Mouse (Mus musculus): Measurements from ENCODE around the gene Cd93. TPM values are rescaled to one million over a fixed set of nuclear protein-coding genes. Genes with fewer than 3 reads are reported as not detected.

Cd93 gene
- total RNA-seq, 2 experiments from 2014 or later = 24.7 to 26.9 TPM

DNA sequence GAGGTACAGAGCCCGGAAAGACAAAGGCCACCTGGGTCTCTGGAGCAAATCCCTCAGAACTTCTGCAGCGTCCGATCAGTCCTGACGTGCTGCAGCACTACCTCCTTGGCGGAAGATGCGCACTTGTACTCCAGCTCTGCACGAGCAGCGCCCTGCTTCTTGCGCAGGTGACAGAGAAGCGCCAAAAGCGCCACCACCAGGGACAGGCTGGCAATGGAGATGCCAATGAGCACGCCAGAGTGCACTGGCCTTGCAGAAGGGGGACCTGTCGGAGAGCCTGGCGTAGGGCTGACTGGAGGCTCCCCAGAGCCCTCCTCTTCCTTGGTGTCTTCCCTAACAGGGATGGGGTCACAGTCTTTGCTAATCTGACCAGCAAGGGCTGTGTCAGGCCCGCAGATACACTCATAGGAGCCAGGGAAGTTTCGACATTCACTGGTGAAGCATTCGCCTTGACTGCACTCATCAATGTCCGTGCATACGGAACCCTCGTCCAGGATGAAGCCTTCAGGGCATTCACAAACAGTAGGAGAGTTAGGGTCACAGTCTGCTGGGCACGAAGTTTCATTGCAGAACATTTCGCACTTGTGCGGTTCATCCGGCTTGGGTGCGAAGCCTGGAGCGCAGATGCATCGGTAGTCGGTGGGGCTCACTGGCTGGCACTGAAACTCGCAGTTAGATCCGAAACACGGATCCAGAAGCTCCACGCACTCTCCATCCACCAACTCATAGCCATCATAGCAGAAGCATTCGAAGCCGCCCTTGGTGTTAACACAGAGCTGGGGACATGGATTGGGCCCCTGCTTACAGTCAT lies 37.0 kb downstream of the Cd93 start:
- intact Hi-C loops (cut with DNase I) = loop anchor here (5.0 to 10.0 kb wide), 3 partner anchors 168 to 284 kb away; no protein-coding TSS in a partner anchor
- no peak for DNase-seq

DNA sequence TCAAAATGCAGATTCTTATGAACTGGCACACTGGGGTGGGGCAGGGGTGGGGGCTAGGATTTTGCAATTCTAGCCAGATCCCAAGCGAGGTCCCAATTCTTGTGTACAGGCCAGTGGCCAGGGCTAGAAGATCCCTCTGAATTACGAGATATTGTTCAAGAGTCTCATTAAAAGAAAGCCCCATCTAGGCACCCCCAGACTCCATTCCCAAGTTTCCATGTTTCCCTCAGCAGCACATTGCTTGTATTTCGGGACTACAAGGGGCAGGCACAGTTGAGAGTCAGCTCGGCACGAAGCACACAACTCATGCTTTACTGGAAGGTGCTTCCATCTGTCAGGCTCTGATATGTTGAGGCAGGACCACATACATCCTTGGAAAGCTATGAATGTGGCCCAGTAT lies 38.5 kb downstream of the Cd93 start:
- intact Hi-C loops (cut with DNase I) = loop anchor here (5.0 to 10.0 kb wide), 3 partner anchors 170 to 283 kb away; no protein-coding TSS in a partner anchor
- DNase-seq = no peak

DNA sequence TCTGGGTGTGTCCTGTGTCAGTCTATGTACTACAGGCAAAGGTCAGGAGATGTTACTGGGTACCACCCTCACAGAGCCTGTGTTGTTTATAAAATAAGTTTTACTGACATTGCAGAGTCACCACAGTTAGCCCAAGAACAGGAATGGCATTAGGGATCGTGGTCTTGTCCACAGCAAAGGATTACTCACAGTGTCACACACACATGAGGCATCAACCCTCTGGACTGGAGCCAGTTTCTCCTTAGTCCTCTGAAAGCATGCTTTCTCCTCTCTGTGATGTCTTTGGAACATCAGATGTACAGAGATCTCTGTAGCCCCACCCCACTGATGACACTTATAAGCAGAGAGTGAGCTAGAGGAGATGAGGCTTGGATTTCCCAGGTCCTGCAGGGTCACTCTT lies 41.1 kb downstream of the Cd93 start:
- no peak for DNase-seq
- intact Hi-C loops (cut with DNase I) = loop anchor here (10.0 kb wide), 2 partner anchors 173 to 253 kb away; no protein-coding TSS in a partner anchor

DNA sequence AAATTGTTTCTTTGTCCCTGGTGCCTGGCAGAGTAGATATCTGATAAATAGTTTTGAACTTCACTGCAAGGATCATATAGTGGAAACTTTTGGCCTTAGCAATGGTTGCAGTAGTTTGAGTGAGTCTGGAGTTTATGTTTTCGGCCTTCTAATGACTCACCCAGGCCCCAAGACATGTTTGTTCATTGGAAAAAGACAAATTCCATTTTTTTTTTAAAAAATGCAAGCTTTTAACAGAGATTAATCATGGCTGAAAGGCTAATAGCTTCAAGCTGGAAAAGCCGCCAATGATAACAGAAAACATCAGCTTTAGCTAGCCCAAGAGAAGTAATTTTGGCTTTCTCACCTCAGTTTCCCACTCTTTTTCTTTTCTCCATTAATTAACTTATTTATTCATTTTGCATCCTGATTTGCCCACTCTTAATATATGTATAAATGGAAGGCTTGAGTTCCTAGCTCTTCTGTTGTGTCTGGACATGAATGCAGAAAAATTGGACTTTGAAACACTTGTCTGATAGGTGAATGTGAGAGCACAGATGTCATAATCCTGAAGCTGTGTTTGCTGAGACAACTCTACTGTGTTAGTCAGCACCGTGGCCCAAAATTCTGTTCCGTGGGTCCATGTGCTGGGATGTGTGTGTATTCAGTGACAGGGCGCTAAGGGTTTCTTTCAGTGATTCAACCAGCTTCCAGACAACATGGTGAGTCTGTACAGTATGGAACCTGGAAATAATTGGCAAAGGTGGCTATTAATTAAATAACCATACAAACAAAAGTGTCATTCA lies 44.3 kb downstream of the Cd93 start:
- no peak for DNase-seq
- intact Hi-C loops (cut with DNase I) = no loop called here

DNA sequence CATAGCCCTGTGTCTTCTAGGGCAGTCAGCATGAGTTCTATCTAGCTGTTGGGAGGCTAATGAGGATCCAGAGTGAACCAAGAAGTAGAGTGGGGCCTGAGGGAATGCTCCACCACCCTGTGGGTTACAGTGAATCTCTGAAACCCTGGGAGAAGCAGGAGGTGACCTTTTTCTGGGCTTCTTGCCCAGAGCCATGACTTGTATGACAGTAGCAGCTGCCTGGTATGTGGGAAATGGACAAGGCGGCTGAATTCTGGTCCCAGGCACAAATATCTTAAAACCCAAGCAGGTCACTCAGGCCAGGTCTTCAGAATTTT lies 45.6 kb downstream of the Cd93 start:
- DNase-seq = no peak
- intact Hi-C loops (cut with DNase I) = no loop called here

DNA sequence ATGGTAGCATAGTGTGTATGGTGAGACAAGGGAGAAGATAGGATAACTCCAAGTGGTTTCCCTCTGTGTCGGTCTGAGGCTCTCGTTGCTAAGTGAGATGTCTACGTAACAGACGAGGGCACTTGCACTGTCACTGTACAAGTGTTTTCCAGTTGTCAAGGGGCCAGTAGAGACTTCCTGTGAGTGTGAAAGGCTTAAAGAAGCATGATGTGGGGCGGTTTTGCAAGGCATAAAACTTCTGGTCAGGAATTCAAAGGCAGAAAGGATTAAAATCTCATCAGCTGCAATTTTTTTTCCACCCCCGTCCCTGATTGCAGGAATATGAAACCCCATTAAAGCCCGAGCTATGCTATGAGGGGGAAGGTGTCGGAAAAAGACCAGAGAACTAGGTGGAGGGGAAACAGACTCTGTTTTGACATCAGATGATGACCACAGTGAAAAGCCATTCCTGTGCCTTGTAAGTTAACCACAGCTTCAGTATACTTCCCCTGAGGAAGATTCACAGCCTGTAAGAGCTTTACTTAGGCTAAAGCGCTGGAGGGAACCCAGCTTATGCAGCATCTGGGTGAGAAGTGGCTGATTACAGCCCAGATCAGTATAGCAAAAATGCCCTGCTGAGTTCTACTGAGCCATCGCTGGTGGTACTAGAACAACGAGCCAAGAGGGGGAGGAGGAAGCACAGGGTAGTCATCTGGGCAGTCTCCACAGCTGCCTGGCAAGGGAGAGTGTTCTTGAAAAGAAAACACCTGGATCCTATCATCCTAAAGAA lies 46.2 kb downstream of the Cd93 start:
- DNase-seq = no peak
- intact Hi-C loops (cut with DNase I) = no loop called here

DNA sequence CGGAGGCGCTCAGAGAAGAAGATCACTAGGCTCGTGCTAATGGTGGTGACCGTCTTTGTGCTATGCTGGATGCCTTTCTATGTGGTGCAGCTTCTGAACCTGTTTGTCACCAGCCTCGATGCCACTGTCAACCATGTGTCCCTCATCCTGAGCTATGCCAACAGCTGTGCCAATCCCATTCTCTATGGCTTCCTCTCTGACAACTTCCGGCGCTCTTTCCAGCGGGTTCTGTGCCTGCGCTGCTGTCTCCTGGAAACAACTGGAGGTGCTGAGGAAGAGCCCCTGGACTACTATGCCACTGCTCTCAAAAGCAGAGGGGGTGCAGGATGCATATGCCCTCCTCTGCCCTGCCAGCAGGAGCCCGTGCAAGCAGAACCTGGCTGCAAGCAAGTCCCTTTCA lies 47.2 kb downstream of the Cd93 start:
- intact Hi-C loops (cut with DNase I) = no loop called here
- DNase-seq = no peak

DNA sequence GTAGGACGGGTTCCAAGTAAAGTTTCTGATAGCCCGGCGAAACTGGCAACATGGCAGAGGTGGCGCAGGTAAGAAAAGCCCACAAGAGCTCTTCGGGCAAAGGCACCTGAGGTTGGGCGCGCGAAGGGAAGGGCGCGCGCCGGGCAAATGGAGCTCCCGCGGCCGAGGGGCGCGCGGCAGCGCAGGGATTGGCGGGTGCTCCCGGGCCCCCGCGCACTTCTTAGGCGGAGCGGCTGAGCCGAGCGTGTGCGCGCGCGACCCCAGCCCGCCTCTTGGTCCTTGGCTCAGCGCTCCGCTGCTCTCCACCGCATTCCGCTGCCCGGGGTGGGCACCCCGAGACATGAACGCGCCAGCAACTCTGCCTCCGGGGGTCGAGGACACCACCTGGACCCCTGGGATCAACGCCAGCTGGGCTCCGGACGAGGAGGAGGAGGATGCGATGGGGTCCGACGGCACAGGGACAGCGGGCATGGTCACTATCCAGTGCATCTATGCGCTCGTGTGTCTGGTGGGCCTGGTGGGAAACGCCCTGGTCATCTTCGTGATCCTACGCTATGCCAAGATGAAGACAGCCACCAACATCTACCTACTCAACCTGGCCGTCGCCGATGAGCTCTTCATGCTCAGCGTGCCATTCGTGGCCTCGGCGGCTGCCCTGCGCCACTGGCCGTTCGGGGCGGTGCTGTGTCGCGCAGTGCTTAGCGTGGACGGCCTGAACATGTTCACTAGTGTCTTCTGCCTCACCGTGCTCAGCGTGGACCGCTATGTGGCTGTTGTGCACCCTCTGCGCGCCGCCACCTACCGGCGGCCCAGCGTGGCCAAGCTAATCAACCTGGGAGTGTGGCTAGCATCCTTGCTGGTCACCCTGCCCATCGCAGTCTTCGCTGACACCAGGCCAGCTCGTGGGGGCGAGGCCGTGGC lies 48.0 kb downstream of the Cd93 start, which contains the start of gene Sstr4:
Gene Sstr4 (plus strand): TSS at position 214 of the 921 bp plus-strand sequence.
- intact Hi-C loops (cut with DNase I) = no loop called here

DNA sequence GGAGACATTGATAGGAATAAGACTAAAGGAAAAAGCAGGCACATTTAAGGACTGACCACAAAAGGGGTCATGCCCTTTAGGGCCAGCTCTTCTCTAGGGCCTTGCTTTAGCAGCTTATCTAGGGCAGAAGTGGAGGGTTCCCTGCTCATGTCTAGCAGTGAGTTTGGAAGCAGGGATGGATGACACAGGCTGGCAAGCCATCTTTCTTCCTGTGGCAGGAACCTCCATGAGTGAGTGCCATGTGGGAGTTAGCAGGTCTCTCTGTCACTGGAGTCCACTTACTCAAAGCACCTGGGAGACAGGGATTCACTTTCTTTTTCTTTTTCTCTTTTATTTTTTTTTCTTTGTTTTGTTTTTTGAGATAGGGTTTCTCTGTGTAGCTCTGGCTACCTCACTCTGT lies 49.5 kb downstream of the Cd93 start:
- DNase-seq = no peak
- intact Hi-C loops (cut with DNase I) = no loop called here

More for the DNA sequence above, 48.0 kb downstream of the Cd93 start, which contains the start of gene Sstr4:
- DNase-seq = peak; percentile 29

DNA sequence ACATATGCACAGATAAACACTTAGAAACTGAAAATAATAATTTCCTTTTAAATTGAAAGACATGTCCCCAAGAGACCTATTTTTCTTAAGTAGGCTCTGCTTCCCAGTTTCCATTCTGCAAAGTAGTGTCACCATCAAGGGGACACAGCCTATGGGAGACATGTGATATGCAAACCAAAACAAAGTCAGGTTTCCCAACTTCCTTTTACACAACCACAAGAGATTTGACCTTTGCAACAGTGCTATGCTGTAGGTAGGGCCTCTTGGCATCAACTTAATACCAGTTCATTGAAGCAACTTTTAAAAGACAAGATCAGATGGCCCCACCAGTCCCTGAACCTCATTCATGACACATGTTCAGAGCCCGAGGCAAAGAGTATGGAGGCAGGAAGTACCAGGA lies 50.2 kb downstream of the Cd93 start:
- intact Hi-C loops (cut with DNase I) = no loop called here
- DNase-seq = no peak

DNA sequence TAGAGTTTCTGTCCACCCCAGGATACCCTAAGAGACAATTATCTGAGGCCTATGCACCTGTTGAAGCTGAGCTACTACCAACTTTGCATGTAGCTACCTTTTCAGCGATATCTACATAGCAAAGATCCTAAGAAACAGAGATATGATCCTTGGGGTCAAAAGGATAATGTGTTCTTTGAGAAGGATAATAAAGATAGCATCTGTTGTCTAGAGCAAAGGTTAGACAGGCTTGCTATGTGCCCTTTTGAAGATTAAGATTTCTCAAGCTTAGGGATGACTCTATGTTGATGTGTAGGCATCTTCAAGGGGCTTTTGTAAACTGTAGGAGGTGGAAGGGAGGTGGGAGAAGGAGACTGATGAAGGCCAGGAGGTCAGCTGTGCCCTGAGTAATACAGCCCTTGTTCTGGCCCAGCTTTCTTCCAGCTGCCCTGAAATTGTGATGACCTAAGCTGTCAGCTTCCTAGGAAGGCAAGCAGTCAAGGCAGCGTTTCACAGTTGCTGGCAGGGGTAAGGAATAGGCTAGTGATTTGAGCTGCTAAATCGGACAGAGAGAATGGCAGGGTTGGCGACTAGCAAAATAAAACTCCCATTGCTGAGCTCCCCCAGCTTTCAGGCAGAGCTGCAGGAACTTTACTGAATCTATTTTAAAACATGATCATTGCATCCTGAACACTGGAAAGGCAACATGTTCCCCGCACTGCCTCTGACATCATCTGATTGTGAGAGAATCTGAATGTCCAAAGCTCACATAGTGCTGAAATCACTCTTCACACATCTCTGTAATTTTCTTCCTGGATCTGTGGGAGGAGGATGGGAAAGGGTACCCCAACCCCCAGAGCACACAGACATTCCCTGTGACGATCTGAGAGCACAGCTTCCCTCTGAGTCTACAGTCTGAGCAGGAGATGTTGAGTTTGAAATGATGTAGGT lies 55.4 kb downstream of the Cd93 start:
- intact Hi-C loops (cut with DNase I) = no loop called here

DNA sequence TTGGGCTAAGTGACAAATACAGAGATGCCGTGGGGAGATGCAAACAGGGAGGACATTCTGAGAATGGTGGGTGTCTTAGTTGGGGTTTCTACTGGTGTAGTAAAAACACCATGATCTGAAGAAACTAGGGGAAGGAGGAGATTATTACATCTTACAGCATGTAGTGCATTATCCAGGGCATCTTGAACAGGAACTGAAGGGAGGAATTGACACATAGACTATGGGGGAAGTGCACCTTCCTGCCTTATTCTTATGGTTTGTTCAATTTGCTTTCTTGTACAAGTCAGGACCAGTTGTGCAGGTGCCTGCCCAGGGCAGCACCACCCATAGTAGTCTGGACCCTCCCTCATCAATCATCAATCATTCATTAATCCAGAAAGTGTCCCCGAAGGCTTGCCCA lies 56.4 kb downstream of the Cd93 start:
- intact Hi-C loops (cut with DNase I) = no loop called here
- DNase-seq = no peak

More for the DNA sequence above, 55.4 kb downstream of the Cd93 start:
- no peak for DNase-seq

Other genes with a start within 250 kb of the Cd93 start
- gene Sstr4, start 48.2 kb downstream of the Cd93 start, total RNA-seq (2021) = 10 to 100 TPM; 19.7 to 21.2 TPM
- 10 to 100 TPM; 12.8 to 12.9 TPM for gene Thbd, start 35.4 kb downstream of the Cd93 start, total RNA-seq (2021)
- gene Nxt1, start 229.0 kb upstream of the Cd93 start, total RNA-seq (2021) = 10 to 100 TPM; 11.4 to 12.6 TPM
- 10 to 100 TPM; 21.2 to 21.6 TPM for gene Gzf1, start 237.5 kb upstream of the Cd93 start, total RNA-seq (2021)